Mouse (Mus musculus) CD8-positive naive resting alpha-beta T cell, adult 2 months (primary cell): Measurements from ENCODE around the gene Polg.

Experiments used
- DNase-seq, 2 experiments: peaks; one replicate each; pipeline ENCODE4 v3.0.0; 2022; ENCODE audit warnings: low read depth in 2 of 2, low spot score in 2 of 2

Polg gene

GRCm38 (mm10) chr7:79466053-79466901 lies at the start of gene Polg:
TSS of gene Polg (minus strand) at chr7:79466362.
- peak; percentile 100 for DNase-seq

- no peak for DNase-seq
These were observed 49.7 kb upstream of the Polg start for GRCm38 (mm10) chr7:79515861-79516260.

GRCm38 (mm10) chr7:79515221-79515743 lies 49.1 kb upstream of the Polg start:
- DNase-seq: no peak

DNA sequence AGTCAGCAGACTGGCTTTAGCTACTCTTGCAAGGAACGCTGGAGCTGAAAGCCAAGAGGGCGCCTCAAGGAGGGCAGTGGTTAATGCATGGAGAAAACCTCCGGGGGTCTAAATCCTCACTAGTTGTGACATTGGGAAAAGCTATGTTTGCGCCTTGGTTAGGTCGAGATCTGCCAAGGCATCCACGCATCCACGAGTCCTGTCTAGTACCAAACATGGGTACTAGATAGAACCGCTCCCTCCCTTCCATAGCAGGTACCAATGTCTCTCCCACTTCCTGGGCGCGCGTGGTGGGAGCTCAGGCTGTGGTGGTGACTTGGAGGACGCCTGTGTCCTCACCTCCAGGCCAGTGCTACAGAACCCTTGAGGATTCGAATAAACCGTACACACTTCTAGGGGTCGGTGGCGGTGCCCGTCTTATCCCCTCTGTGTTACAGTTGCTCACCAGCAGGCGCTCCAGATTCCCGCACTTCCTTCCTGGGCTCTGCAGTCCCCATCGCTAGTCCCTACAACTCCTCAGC lies 48.3 kb upstream of the Polg start:
- no peak for DNase-seq

- DNase-seq: no peak
These were observed 47.3 kb upstream of the Polg start for GRCm38 (mm10) chr7:79513466-79513865.

DNA sequence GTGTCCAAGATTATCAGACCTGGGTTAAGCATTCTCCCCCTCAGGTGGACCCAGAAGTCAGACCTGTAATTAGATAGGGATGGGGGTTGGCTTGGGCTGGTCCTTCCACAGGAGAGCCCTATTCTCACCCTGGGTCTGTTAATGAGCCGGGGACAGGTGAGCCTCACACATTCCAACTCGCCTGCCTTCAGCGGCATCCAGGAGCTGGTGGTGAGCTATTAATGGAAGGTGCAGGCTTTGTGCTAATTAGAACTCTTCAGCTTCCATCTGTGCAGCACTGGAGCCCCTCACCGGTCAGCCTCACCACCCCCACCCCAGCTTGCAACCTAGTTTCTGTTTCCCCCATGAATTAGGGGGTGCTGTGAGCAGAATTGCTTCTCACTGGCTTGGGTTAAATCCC lies 46.3 kb upstream of the Polg start:
- no peak for DNase-seq

GRCm38 (mm10) chr7:79511656-79512055 lies 45.5 kb upstream of the Polg start:
- DNase-seq: no peak

- no peak for DNase-seq
These were observed 45.0 kb upstream of the Polg start for GRCm38 (mm10) chr7:79511181-79511580.

- DNase-seq: no peak
These were observed 44.5 kb upstream of the Polg start for GRCm38 (mm10) chr7:79510686-79511085.

DNA sequence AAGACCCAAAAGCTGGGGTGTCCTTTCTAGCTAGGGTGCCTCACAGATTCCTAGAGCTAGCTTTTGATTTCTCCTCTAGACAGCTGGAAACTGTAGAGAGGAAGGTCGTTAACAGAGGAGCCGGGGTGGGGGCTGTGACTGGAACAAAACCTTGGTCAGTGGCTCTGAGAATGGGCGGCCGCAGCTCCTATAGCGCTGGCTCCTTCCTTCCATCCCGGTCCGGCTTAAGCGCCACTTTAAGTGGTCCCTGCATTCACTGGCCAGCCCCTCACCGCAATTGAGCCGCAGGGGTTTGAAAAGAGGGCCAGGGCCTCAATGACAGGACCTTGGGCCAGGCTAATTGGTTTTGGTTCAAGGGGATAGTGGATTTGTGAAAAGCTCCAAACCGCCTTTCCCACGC lies 43.5 kb upstream of the Polg start:
- no peak for DNase-seq

DNA sequence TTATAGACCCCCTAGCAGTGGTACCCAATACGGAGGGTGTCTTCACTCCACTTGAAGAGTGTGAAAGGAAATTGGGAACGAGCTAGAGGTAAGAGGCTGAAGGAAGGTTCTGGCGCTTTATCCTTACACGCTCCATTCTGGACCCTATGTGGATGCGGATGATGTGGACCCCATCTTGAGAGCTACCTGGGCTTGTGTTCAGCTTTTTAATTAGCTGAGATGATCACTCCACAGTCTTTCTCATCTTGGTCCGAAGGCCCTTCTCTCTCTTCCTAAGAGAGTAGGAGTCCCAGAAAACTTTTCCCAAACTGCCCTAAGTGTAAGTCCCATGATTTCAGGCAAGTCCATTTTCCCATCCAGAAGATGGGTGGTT lies 43.1 kb upstream of the Polg start:
- no peak for DNase-seq

GRCm38 (mm10) chr7:79508280-79509234 lies 42.4 kb upstream of the Polg start:
- DNase-seq: no peak

DNA sequence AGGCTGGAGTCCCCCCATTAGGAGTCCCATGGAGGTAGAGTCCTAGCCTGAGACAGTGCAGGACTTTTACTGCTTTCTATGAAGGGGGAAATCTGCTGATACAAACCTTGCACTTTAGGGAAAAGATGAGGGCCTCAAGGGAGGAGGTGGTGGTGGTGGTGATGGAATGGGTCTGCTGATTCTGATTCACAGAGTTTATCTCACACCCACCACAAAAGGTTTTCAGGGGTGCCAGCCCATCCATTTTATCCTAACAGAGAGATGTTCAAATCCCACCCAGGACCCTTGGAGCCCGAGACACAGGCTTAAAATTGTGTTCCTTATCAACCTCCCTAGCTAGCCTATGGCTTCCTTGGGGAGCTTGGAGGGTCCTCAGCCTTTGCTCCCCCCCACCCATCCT lies 41.6 kb upstream of the Polg start:
- no peak for DNase-seq

GRCm38 (mm10) chr7:79507101-79507705 lies 41.0 kb upstream of the Polg start:
- DNase-seq: no peak

DNA sequence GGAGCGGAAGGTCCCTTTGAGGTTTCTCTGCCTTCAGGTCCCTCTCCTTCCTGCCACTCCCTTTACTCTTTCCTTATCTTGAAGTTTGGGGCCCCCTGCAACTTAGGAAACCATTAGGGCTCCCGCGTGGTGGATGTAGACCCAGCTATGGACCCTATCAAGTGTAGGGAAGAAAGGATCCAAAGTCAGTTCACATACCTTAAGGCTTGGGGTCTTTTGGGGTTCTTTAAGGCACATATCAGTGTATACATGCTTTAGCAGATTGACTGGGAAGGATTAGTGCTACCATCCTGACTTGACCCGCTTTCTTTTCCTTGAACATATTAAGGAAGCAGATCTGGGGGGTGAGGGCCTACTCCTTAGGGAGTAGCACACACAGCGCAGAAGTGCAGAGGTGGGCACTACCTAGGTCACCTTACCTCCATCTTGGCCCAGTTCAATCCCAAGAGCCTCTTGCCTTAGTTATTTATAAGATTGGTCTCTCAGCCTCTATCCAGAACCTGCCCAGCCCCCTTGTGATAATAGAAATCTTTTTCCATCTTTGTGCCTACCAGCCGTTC lies 40.4 kb upstream of the Polg start:
- DNase-seq: no peak

- DNase-seq: no peak
These were observed 39.8 kb upstream of the Polg start for GRCm38 (mm10) chr7:79505876-79506530.

GRCm38 (mm10) chr7:79505376-79505775 lies 39.2 kb upstream of the Polg start:
- no peak for DNase-seq

DNA sequence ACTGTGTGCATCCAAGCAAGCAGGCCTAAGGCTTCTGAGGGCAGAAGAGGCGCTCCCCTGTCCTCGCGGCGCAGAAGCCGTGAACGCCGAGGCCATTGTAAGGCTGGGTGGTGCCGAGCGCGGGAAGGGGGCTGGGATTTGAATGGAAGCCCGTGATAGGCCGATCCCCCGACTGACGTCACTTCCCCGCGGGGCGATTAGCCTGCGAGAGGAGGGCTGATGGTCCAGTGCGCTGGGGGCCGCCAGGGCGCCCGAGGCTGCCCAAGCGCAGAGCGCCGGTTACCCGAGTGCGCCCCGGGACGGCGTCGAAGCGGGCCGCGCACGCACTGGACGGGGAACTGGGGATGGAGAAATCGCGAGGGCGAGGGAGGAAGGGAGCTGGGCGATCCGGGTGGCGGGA lies 38.6 kb upstream of the Polg start:
- DNase-seq: no peak

GRCm38 (mm10) chr7:79503656-79504250 lies 37.6 kb upstream of the Polg start:
- DNase-seq: no peak

DNA sequence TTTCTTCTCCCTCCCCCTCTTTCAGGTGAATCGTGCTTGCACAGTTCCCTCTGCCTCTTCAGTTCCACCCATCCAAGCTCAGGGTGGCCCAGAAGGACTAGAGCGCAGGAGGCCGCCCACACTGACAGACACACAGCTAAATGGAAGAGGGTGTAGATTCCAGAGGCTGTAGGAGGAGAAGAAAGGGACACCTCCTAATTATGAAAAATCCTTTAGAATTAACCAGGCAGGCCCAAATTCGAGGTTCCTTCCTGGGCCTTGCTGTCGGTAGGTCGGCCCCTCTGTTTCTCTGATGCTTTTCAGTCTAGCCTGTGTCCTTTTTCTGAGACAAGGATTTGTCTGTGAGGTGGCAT lies 36.9 kb upstream of the Polg start:
- no peak for DNase-seq
